ENCODE assay signal across 8 mouse cellular contexts in genomic region chr11:97149995-97150410, GRCm38 (mm10). TPM values are rescaled to one million over a fixed set of nuclear protein-coding genes. Genes with fewer than 3 reads are reported as not detected.
DNase-seq lines count a peak whose midpoint lies in the region; ATAC-seq and TF ChIP-seq lines count a peak whose summit lies in the region.

No protein-coding gene starts in this region.

- TF ChIP-seq POLR2A in MEL (IDR thresholded peaks at IDR 0.05; ENCODE audit: control insufficient read depth in 1 of 2, insufficient read depth in 1 of 2, low read depth in 1 of 2, low read length in 2 of 2, poor library complexity in 1 of 2), result peak; percentile 36 to 80; a peak in 3 of 4 replicates

- H3K4me3 ChIP-seq in MEL (ENCODE audit: control insufficient read depth in 1 of 2, insufficient read depth in 1 of 2, low read depth in 2 of 2, low read length in 2 of 2), result peak overlapping the region; percentile 68 to 93
- peak overlapping the region; percentile 75 for H3K4me3 ChIP-seq in forebrain, embryonic 13.5 days

- peak overlapping the region; percentile 83 for H3K4me2 ChIP-seq in forebrain, embryonic 13.5 days

- no peak for ATAC-seq in forebrain, embryonic 13.5 days

- H3K79me2 ChIP-seq in MEL (ENCODE audit: control insufficient read depth, insufficient read depth, low read length, poor library complexity), result peaks cover 7% of the 10 kb centered on the region; the same call in 1 of the 2 replicates

- TF ChIP-seq CTCF in MEL (IDR thresholded peaks at IDR 0.05 in 2 of 3, conservative IDR thresholded peaks at IDR 0.05 in 1 of 3; ENCODE audit: control insufficient read depth in 1 of 3, insufficient read depth in 1 of 3, low read depth in 2 of 3, low read length in 3 of 3, poor library complexity in 1 of 3, severe bottlenecking in 1 of 3), result no peak

- peak overlapping the region; percentile 82 for H3K9ac ChIP-seq in MEL (ENCODE audit: control insufficient read depth, low read depth, low read length, poor library complexity, severe bottlenecking)
- peak overlapping the region; percentile 81 for H3K9ac ChIP-seq in forebrain, embryonic 13.5 days

- peaks cover 7 to 21% of the 10 kb centered on the region in 2 experiments; a peak in 2 of 4 replicates for H3K4me1 ChIP-seq in MEL (ENCODE audit: control insufficient read depth in 1 of 2, insufficient read depth in 2 of 2, low read length in 2 of 2)
- H3K4me1 ChIP-seq in forebrain, embryonic 13.5 days, result peaks cover 40% of the 10 kb centered on the region

- no peak for TF ChIP-seq RAD21 in MEL (IDR thresholded peaks at IDR 0.05; ENCODE audit: low read depth, low read length)

- peak; percentile 91 for DNase-seq in MEL (ENCODE audit: low read depth, low spot score)
- peak; percentile 77 to 83 for DNase-seq in adrenal gland, postnatal 36 days
- DNase-seq in heart, postnatal 10 days, result peak; percentile 86
- peak; percentile 87 to 93 for DNase-seq in kidney, postnatal 25 days
- DNase-seq in lung, postnatal 14 days, result peak; percentile 89
- peak; percentile 45 to 66 for DNase-seq in right cerebral cortex, adult 2 months (ENCODE audit: low spot score in 2 of 2)
- no peak for DNase-seq in urinary bladder, postnatal 10 days (ENCODE audit: low spot score)

- H3K36me3 ChIP-seq in MEL (ENCODE audit: control insufficient read depth in 1 of 2, insufficient read depth in 2 of 2, low read length in 2 of 2), result peaks cover 2 to 8% of the 10 kb centered on the region in 2 experiments; a peak in 2 of 4 replicates
- peaks cover 33% of the 10 kb centered on the region for H3K36me3 ChIP-seq in forebrain, embryonic 13.5 days (ENCODE audit: poor library complexity, severe bottlenecking)

- H3K9me3 ChIP-seq in MEL (replicated peaks; ENCODE audit: insufficient read depth, low read length), result no peaks in the 10 kb centered on the region
- H3K9me3 ChIP-seq in forebrain, embryonic 13.5 days (replicated peaks), result no peaks in the 10 kb centered on the region

- WGBS in forebrain, embryonic 13.5 days, result 3% methylated on average over 14 of the region's 14 CpGs

- peak in 1 of 2 experiments; percentile 31; a peak in 1 of 4 replicates for TF ChIP-seq EP300 in MEL (IDR thresholded peaks at IDR 0.05; ENCODE audit: low read depth in 1 of 2, low read length in 2 of 2)

- peak overlapping the region; percentile 66 for H3K27ac ChIP-seq in MEL (ENCODE audit: control insufficient read depth, low read depth, low read length)
- H3K27ac ChIP-seq in forebrain, embryonic 13.5 days, result peak overlapping the region; percentile 90

- H3K27me3 ChIP-seq in MEL (ENCODE audit: control insufficient read depth in 1 of 2, insufficient read depth in 2 of 2, low read length in 2 of 2), result no peaks in the 10 kb centered on the region
- peaks cover 14% of the 10 kb centered on the region; the same call in 1 of the 2 replicates for H3K27me3 ChIP-seq in forebrain, embryonic 13.5 days

- intact Hi-C loops in heart, postnatal 10 days (cut with DNase I), result no loop called here

TF ChIP-seq in MEL, 35 proteins besides CTCF, POLR2A, EP300 and RAD21:
- peak; percentile 86 for TF ChIP-seq ELF1 (IDR thresholded peaks at IDR 0.05; ENCODE audit: low read depth, low read length)
- TF ChIP-seq MYC (IDR thresholded peaks at IDR 0.05; ENCODE audit: low read depth, low read length), result no peak
- peak; percentile 89 for TF ChIP-seq MAZ (IDR thresholded peaks at IDR 0.05; ENCODE audit: low read depth, low read length)
- TF ChIP-seq RCOR1 (IDR thresholded peaks at IDR 0.05; ENCODE audit: low read depth, low read length), result peak; percentile 24; the same call in 1 of the 2 replicates
- peak; percentile 49; the same call in 1 of the 2 replicates for TF ChIP-seq NRF1 (IDR thresholded peaks at IDR 0.05; ENCODE audit: insufficient read depth, low read depth, low read length, poor library complexity, severe bottlenecking)
- TF ChIP-seq HCFC1 (IDR thresholded peaks at IDR 0.05; ENCODE audit: low read depth, low read length), result peak; percentile 66; the same call in 1 of the 2 replicates
- peak; percentile 38; the same call in 1 of the 2 replicates for TF ChIP-seq ETS1 (IDR thresholded peaks at IDR 0.05; ENCODE audit: low read depth, low read length)
- 0 out of 2 replicates have a peak, but pooled peaks have one; percentile 7 for TF ChIP-seq ZC3H11A (IDR thresholded peaks at IDR 0.05; ENCODE audit: low read depth, low read length)
- TF ChIP-seq E2F4 (IDR thresholded peaks at IDR 0.05; ENCODE audit: borderline replicate concordance, low read depth, low read length), result no peak
- TF ChIP-seq ZKSCAN1 (IDR thresholded peaks at IDR 0.05; ENCODE audit: low read depth, low read length), result no peak
- peak; percentile 56; the same call in 1 of the 2 replicates for TF ChIP-seq ZMIZ1 (IDR thresholded peaks at IDR 0.05; ENCODE audit: low read depth, low read length)
- no peak for TF ChIP-seq MAX (IDR thresholded peaks at IDR 0.05; ENCODE audit: low read length)
- TF ChIP-seq TCF12 (IDR thresholded peaks at IDR 0.05; ENCODE audit: low read depth, low read length), result 0 out of 2 replicates have a peak, but pooled peaks have one; percentile 34

RNA-seq across cellular contexts. Expression of gene Tbkbp1, which starts 1.3 kb away (rescaled TPM):
- total RNA-seq in MEL (2012; rRNA removed), result 10.3 and 11.7 TPM in 2 replicates
- polyA plus RNA-seq in MEL (2012; ENCODE audit: insufficient read depth in 1 of 2, insufficient read length in 2 of 2, low read depth in 1 of 2, low replicate concordance in 2 of 2, missing spikeins in 1 of 2), result 10 to 100 TPM in 1 of 2 experiments, not detected in 1; 33.5 TPM
- 10 to 100 TPM; 10.6 to 12.8 TPM for total RNA-seq in adrenal gland, postnatal 36 days (2021)
- 4.5 and 5.0 TPM in 2 replicates for polyA plus RNA-seq in forebrain, embryonic 13.5 days (2015; fragmentation: Nextera tagmentation; extraction: Ambion mirVana)
- 10 to 100 TPM; 15.9 to 17.3 TPM for total RNA-seq in heart, postnatal 10 days (2021)

RNA-seq across cellular contexts. Expression of gene Tbx21, which starts 34.9 kb away (rescaled TPM):
- total RNA-seq in MEL (2012; rRNA removed), result not detected in 2 replicates
- polyA plus RNA-seq in MEL (2012; ENCODE audit: insufficient read depth in 1 of 2, insufficient read length in 2 of 2, low read depth in 1 of 2, low replicate concordance in 2 of 2, missing spikeins in 1 of 2), result not detected
- total RNA-seq in adrenal gland, postnatal 36 days (2021), result under 1 TPM; 0.23 to 0.33 TPM
- 0.27 and 0.31 TPM in 2 replicates for polyA plus RNA-seq in forebrain, embryonic 13.5 days (2015; fragmentation: Nextera tagmentation; extraction: Ambion mirVana)
- total RNA-seq in heart, postnatal 10 days (2021), result not detected

RNA-seq across cellular contexts. Expression of gene Kpnb1, which starts 37.7 kb away (rescaled TPM):
- 260 and 275 TPM in 2 replicates for total RNA-seq in MEL (2012; rRNA removed)
- 100 to 1,000 TPM; 237 to 463 TPM for polyA plus RNA-seq in MEL (2012; ENCODE audit: insufficient read depth in 1 of 2, insufficient read length in 2 of 2, low read depth in 1 of 2, low replicate concordance in 2 of 2, missing spikeins in 1 of 2)
- 100 to 1,000 TPM; 112 to 138 TPM for total RNA-seq in adrenal gland, postnatal 36 days (2021)
- polyA plus RNA-seq in forebrain, embryonic 13.5 days (2015; fragmentation: Nextera tagmentation; extraction: Ambion mirVana), result 50.5 and 61.8 TPM in 2 replicates
- total RNA-seq in heart, postnatal 10 days (2021), result 100 to 1,000 TPM; 107 to 121 TPM
